Mouse (Mus musculus) kidney, postnatal 4 days (tissue): ENCODE measurements around the gene Meis1.
A peak's percentile ranks its signal among the peaks of the same experiment; 100 is the strongest.

Experiments
- DNase-seq, 2 experiments: peaks; one replicate each; pipeline ENCODE4 v3.0.0; 2021; ENCODE audit warnings: mixed read lengths in 2 of 2

Meis1 gene

GRCm38 (mm10) chr11:18947434-18947833, 71.4 kb downstream of the Meis1 start:
- DNase-seq, result no peak

- no peak for DNase-seq
These were observed 73.0 kb downstream of the Meis1 start for GRCm38 (mm10) chr11:18945778-18946177.

GRCm38 (mm10) chr11:18944972-18945625, 73.7 kb downstream of the Meis1 start:
- no peak for DNase-seq

- DNase-seq, result no peak
These were observed 74.6 kb downstream of the Meis1 start for GRCm38 (mm10) chr11:18944209-18944608.

- DNase-seq, result no peak
These were observed 75.8 kb downstream of the Meis1 start for GRCm38 (mm10) chr11:18942990-18943389.

GRCm38 (mm10) chr11:18940916-18941315, 77.9 kb downstream of the Meis1 start:
- DNase-seq, result peak in 1 of 2 experiments; percentile 14

GRCm38 (mm10) chr11:18934921-18935320, 83.9 kb downstream of the Meis1 start:
- DNase-seq, result no peak

GRCm38 (mm10) chr11:18931001-18931874, 87.5 kb downstream of the Meis1 start:
- no peak for DNase-seq

- DNase-seq, result no peak
These were observed 88.7 kb downstream of the Meis1 start for GRCm38 (mm10) chr11:18929779-18930728.

- DNase-seq, result peak; percentile 28 to 45
These were observed 91.4 kb downstream of the Meis1 start for GRCm38 (mm10) chr11:18927351-18927750.

- no peak for DNase-seq
These were observed 92.0 kb downstream of the Meis1 start for GRCm38 (mm10) chr11:18926798-18927197.

GRCm38 (mm10) chr11:18924583-18925334, 94.0 kb downstream of the Meis1 start:
- no peak for DNase-seq

- no peak for DNase-seq
These were observed 95.5 kb downstream of the Meis1 start for GRCm38 (mm10) chr11:18923274-18923673.

- no peak for DNase-seq
These were observed 98.1 kb downstream of the Meis1 start for GRCm38 (mm10) chr11:18920651-18921050.

- DNase-seq, result no peak
These were observed 99.5 kb downstream of the Meis1 start for GRCm38 (mm10) chr11:18919162-18919762.

- no peak for DNase-seq
These were observed 100.9 kb downstream of the Meis1 start for GRCm38 (mm10) chr11:18917887-18918286.

- DNase-seq, result no peak
These were observed 105.5 kb downstream of the Meis1 start for GRCm38 (mm10) chr11:18913251-18913650.

- no peak for DNase-seq
These were observed 106.3 kb downstream of the Meis1 start for GRCm38 (mm10) chr11:18912311-18913019.

- no peak for DNase-seq
These were observed 111.9 kb downstream of the Meis1 start for GRCm38 (mm10) chr11:18906866-18907265.

- DNase-seq, result no peak
These were observed 113.4 kb downstream of the Meis1 start for GRCm38 (mm10) chr11:18905431-18905830.

- no peak for DNase-seq
These were observed 113.9 kb downstream of the Meis1 start for GRCm38 (mm10) chr11:18904880-18905279.
